Mouse (Mus musculus) ES-E14 (cell line): Measurements from ENCODE around the gene Men1.

Experiments used
- CHD2 ChIP-seq: IDR thresholded peaks from 2 replicates; pipeline ENCODE4 v1.6.1; 2014; ENCODE audit warnings: mild to moderate bottlenecking, low read depth, low read length, inconsistent platforms
- MAFK ChIP-seq: IDR thresholded peaks from 2 replicates; pipeline ENCODE4 v1.6.1; 2014; ENCODE audit warnings: mild to moderate bottlenecking, low read depth, low read length, inconsistent platforms; ENCODE audit not compliant: insufficient read depth
- ZNF384 ChIP-seq: IDR thresholded peaks from 2 replicates; pipeline ENCODE4 v1.6.1; 2012; ENCODE audit warnings: low read depth, low read length, inconsistent platforms

DNA sequence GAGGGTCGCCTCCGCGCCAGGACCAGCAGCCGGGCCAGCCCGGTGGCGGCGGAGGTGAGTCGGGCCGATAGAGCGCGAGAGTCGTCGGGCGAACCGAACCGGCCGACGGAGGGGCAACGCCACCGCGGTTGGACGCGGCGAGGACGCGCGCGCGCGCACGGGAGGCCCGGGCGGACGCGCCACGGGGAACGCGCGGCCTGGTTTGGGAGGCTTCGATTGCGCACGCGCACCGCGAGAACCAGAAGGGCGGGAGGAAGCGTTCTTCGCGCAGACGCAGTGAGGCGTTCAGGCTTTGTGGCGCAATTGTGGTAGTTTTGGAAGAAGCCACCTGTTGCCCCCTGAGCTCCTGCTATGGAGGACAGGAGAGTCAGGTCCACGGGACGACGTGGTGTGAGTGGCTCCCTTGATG, 29.5 kb downstream of the Men1 start:
- TF ChIP-seq CHD2 (no peak), MAFK (no peak), ZNF384 (no peak)
